Mouse (Mus musculus): ENCODE measurements around the gene Bcas1. TPM values are rescaled to one million over a fixed set of nuclear protein-coding genes. Genes with fewer than 3 reads are reported as not detected.

The Bcas1 gene
- total RNA-seq, 4 experiments from 2014 or later = 0.41 to 1.5 (median 0.92) TPM

DNA sequence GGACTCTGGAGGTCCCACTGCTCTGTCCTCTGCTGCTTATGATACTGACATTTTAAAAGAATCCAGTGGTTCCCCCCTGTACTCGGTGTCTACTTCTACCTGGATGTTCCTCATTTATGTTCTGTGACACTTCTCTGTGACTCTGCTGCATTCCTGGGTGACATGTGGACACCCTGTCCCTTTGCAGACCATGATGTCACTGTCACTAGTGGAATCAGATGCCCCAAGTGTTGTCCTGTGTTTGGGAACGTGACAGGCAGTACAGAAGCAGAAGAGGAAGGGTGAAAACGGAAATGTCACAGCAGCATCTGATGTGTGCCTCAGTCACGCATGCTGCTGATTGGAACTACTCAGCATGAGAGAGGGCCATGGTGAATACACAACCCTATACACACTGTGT is 110.9 kb downstream of the Bcas1 start:
- no peak for DNase-seq (ENCODE audit: low spot score in 2 of 2)

DNA sequence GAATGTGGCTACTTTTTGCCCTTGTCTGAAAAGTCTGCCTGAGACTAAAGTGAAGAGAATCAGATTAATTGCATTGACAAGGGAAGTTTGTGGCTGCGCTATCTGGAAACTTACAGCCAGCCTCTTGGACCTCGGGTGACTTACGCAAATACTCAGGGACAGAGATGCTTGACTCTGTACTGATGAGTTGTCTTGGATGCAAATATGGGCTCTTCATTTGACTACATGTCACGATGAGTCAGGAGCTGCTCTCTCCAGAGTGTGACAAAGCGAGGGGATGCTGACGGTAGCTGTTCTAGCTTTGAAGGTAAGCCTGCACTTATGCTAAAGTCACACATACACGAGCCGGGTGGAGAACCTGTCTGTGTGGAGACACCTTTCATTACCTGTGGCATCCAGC is 111.3 kb downstream of the Bcas1 start:
- no peak for DNase-seq (ENCODE audit: low spot score in 2 of 2)

DNA sequence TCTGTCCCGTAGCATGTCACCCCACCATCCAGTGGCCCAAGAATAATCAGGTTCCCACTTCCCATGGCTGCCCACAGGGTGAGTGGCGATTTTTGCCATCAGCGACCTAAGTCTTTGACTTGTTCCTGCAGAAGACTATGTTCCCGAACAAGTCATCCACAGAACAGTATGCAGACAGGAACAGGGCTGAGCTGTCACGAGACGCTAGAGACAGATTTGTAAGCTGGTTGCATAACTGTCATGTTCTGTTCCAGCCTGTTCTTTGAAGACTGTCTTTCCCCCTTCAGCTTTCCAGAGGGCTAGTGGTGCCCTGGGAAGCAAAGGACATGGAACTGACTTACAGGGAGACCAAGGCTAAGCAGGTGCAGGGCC is 116.7 kb downstream of the Bcas1 start:
- no peak for DNase-seq (ENCODE audit: low spot score in 2 of 2)

DNA sequence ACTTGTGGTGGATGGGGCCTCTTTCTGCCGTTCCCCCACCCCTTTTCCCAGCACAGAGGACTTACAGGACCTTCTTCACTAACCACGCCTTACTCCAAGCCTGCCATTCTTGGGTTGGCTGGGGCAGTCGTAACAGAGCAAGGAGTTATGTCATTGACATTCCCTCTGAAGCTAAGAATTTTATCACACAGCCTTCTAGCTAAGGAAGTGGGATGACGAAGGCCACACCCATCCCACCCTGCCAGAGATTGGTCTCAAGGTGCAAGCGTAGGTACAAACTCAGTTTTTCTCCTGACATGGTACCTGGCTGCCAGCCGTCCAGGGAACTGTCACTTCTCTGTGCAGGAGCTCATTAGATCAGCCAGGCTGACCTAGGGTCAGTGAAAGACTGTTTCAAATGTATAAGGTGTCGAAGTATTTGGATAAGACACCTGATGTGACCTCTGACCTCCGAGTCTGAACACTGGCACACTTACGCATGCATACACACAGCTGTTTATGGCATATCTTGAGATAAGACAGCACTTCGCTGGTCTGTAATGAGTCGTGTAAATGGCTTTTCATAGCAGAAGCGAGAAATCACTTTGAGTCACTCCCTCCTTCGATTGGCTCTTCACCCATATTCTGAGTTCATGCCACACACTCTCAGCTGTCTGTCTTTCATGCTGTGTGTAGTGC is 117.2 kb downstream of the Bcas1 start:
- DNase-seq (ENCODE audit: low spot score in 2 of 2) = no peak

DNA sequence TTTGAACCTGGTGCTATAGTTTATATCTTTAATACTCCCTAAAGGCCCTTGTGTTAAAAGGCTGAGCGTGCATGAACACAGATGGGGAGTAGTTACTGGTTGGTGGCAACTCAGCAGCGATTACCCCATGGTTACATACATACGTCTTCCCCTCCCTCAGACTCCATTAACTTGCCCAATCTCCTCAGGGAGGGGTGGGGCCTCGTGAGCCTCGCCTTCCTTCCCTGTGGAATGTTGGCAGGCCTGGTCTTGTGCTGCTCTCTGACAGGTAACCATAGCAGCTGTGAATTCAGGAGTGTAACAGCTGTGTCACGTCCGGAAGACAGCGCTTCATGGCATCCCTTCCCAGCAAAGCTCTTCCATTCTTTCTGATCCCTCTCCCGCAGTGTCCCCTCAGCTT is 118.7 kb downstream of the Bcas1 start:
- no peak for DNase-seq (ENCODE audit: low spot score in 2 of 2)

DNA sequence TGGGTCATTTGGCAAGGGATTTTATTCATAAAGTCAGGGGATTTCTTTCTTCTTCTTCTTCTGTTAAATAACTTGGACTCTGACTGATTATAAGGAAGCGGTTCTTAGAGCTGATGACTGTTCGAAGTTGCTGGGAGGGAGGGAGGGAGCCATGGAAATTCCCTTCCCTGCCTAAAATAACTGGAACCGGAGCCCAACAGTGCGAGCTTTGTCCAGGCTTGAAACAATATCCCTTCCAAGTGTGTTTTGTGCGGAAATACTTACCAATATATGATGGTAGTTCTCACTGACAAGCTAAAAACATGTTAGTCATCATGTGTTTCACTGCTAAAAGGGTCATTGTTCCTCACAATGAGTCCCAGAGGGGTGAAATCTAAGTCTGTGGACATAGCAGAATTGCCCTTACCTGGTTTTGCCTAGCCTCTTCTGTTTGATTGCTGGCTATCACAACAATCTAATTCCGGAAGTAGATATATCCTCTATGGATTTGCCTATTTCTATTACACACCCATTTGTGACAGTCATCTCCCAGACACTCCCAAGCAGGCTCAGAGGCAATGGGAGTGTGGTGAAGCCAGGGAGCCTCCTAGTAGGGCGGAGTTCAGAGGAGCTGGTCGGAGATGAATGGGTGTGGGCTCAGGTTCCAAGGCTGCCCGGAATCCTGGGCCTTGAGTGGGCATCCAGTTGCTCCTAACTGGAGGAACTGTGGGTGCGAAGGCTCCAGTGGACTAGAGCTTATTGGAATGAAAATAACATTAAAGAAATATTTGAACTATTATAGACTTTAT is 119.4 kb downstream of the Bcas1 start:
- DNase-seq (ENCODE audit: low spot score in 2 of 2) = no peak

DNA sequence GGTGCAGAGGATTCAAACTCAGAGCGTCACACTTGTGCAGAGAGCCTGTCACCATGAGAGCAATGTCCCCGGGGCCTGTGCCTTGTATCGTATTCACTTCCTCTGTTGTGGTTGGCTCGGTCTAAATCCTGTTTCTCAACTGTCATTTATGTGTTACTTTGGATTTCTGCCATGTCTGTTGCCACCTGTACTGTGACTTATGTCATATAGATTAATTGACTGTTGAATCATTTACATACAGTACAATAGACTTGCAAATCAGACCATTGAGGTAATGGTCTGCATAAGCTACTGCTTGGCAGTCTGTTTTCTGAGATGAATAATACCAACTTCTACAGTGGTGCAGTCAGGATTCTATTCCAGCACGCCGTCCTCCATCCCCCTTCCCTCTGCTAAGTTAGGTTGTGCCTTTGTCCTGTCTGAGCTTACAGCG is 120.0 kb downstream of the Bcas1 start:
- DNase-seq (ENCODE audit: low spot score in 2 of 2) = no peak

DNA sequence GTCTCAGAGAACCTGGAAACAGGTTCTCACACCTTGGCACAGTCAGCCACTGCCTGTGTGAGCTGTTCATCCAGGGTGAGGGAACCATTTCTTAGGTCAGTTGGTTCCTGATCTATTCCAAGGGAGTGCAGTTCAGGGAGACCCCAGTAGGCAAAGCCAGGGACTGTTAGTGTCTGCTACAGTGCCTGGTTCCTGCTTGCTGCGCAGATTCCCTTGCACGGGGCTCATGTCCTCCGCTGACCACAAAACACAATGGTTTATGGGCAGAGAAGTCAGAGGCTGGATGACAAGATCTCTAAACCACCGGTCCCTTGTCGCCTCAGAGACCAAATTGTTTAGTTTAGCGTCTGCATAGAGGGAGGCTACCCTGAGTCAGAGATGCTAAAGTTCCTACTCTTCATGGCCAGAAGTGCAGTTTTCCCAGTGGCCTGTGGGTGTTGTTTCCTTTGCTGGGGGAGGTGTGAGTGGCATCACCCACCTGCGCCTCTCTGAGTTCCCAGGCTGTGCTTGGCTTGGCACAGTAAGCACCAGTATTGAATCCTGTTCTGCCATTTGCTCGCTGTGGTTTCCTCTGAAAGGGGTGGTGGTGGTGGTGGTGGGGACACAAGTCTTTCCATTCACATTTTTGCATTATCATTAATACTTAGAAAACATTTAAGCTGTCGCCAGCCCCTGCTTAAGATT is 120.9 kb downstream of the Bcas1 start:
- no peak for DNase-seq (ENCODE audit: low spot score in 2 of 2)

DNA sequence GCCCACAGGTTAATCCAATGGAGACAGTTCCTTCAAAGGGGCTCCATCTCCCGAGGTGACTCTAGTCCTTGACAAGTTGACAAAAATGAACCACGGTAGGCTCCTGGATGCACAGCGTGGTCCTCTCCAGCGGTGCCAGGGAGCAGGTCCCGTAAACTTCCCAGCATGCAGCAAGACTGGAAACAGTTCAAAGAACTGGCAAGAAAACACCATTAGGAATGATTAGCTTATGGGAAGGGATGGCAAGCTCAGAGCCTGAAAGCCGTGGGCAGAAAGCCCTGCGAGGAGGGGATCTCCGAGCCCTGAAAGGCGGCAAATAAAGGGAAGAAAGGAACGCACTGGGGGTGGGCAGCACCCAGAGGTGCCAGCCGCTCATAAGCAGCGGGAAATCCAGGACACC is 122.9 kb downstream of the Bcas1 start:
- no peak for DNase-seq (ENCODE audit: low spot score in 2 of 2)

DNA sequence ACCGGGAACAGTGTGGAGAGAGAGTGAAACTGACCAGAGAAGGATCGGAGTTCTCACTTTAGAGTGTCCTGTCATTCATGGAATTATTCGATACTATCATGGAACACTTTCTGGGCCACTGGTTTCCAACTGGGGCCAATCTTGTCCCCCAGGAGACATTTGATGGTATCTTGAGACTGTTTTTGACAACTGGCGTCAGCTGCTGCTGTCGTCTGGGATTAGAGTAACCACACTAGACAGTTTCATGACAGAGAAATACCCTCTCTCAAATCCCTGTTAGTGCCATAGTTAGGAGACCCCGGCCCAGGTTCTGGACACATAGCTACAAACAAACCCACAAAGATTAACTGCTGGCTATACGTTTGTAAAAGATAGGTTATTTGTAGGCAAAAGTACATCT is 124.0 kb downstream of the Bcas1 start:
- no peak for DNase-seq (ENCODE audit: low spot score in 2 of 2)

DNA sequence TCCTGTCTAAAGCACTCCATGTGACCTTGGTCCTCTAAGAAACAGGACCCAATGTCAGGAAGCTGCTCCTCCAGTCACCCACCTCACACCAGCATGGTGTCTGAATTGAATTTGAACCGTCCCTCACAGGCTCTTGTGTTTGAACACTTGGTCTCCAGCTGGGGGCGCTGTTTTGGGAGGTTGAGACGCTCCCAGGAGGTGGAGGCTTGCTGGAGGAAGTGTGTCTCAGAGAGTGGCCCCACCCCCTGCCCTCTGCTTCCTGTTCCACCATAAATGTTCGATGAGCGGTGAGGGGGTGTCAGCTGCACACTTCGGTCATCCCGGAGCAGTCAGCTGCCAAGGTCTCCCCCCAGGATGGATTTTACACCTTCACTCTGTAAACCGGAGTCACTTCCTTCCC is 124.8 kb downstream of the Bcas1 start:
- no peak for DNase-seq (ENCODE audit: low spot score in 2 of 2)

Other genes with a start within 250 kb of the Bcas1 start
- gene Pfdn4, start 68.6 kb upstream of the Bcas1 start, total RNA-seq (2022) = 10 to 100 TPM in 3 of 4 experiments, 1 to 10 TPM in 1; 8.3 to 15.2 (median 10.4) TPM
- not detected for gene Cyp24a1, start 69.3 kb upstream of the Bcas1 start, total RNA-seq (2022)
- not detected for gene 4930470P17Rik, start 174.2 kb upstream of the Bcas1 start, total RNA-seq (2022)

Data from gastrocnemius, adult 8-10 months (tissue).